Mouse (Mus musculus): ENCODE measurements around the gene Adamtsl3.

GRCm38 (mm10) chr7:82424281-82424680 is 88.8 kb downstream of the Adamtsl3 start:
- TF ChIP-seq CTCF (IDR thresholded peaks at IDR 0.05), result no peak
- TF ChIP-seq POLR2A (IDR thresholded peaks at IDR 0.05; ENCODE audit: insufficient read depth, low read depth, low read length), result no peak
- no peak for TF ChIP-seq EP300 (IDR thresholded peaks at IDR 0.05; ENCODE audit: insufficient read depth, low read depth, low read length)

Data from heart, adult 2 months (tissue).